Mouse (Mus musculus): ENCODE measurements around the gene Chit1. TPM values are rescaled to one million over a fixed set of nuclear protein-coding genes. Genes with fewer than 3 reads are reported as not detected.
A peak's percentile ranks its signal among the peaks of the same experiment; 100 is the strongest.

Gene Chit1
- total RNA-seq, 1 experiment: 0.13 TPM

- no peaks in the 10 kb centered on the region for H3K9me3 ChIP-seq (ENCODE audit: control insufficient read depth, insufficient read depth, low read depth, low read length)
- in situ Hi-C loops (cut with MboI; ENCODE audit: low sequenced_read_pairs in 2 of 2, unreplicated experiment in 2 of 2): no loop called here
- peak overlapping the region; percentile 35 to 40 for H3K4me3 ChIP-seq (ENCODE audit: insufficient read depth in 1 of 2, low read depth in 1 of 2, low read length in 2 of 2, poor library complexity in 1 of 2, severe bottlenecking in 1 of 2)
Observed at GRCm38 (mm10) chr1:134063773-134064125, 47.3 kb upstream of the Chit1 start.

DNA sequence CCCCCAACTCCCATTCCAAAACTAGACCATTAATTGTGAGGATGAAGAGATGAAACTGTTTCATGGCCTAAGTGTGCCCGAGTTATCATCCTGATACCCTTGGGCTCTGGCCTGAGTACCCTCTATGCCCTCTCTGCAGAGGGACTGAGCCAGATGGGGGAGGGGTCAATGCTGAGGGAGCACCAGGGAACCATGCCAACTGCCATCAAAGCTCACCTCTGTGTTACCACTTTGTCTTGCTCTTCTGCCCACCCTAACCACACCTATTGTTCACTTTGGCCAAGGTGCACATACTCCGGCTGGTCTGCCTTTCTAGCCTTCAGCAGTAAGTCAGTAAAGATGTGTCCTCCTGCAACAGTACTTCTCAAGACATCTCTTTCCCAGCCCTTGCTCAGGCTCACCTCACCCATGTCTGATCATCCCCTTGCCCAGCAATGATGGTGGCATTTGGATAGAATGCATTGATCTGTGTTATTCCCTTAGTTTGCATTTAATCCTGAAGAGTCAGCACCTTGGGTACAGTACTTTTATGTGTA lies 46.7 kb upstream of the Chit1 start:
- no peaks in the 10 kb centered on the region for H3K9me3 ChIP-seq (ENCODE audit: control insufficient read depth, insufficient read depth, low read depth, low read length)
- no peak overlapping the region for H3K27ac ChIP-seq (ENCODE audit: insufficient read depth, low read depth, low read length, poor library complexity, severe bottlenecking)
- in situ Hi-C loops (cut with MboI; ENCODE audit: low sequenced_read_pairs in 2 of 2, unreplicated experiment in 2 of 2): no loop called here
- H3K9ac ChIP-seq (ENCODE audit: insufficient read depth, low read depth, low read length, poor library complexity, severe bottlenecking): no peak overlapping the region
- H3K4me1 ChIP-seq (ENCODE audit: control insufficient read depth in 2 of 2, insufficient read depth in 2 of 2, low read length in 2 of 2, poor library complexity in 1 of 2): peaks cover 11 to 17% of the 10 kb centered on the region in 2 experiments
- no peaks in the 10 kb centered on the region for H3K36me3 ChIP-seq (ENCODE audit: control insufficient read depth, insufficient read depth, low read length, poor library complexity, severe bottlenecking)
- TF ChIP-seq CHD2 (IDR thresholded peaks at IDR 0.05; ENCODE audit: low read depth, low read length) (no peak), ZNF384 (IDR thresholded peaks at IDR 0.05; ENCODE audit: low read depth, low read length) (no peak), MAFK (IDR thresholded peaks at IDR 0.05; ENCODE audit: insufficient read depth, low read depth, low read length) (no peak), ZC3H11A (IDR thresholded peaks at IDR 0.05; ENCODE audit: borderline replicate concordance, low read depth, low read length) (no peak), HCFC1 (IDR thresholded peaks at IDR 0.05; ENCODE audit: borderline replicate concordance, insufficient read depth, low read length) (no peak)
- DNase-seq (ENCODE audit: low read depth, low spot score): no peak
- no peak overlapping the region for H3K4me3 ChIP-seq (ENCODE audit: insufficient read depth in 1 of 2, low read depth in 1 of 2, low read length in 2 of 2, poor library complexity in 1 of 2, severe bottlenecking in 1 of 2)

More at GRCm38 (mm10) chr1:134063773-134064125, 47.3 kb upstream of the Chit1 start:
- Histone ChIP-seq H3K36me3 (ENCODE audit: control insufficient read depth, insufficient read depth, low read length, poor library complexity, severe bottlenecking) (no peaks in the 10 kb centered on the region), H3K9ac (ENCODE audit: insufficient read depth, low read depth, low read length, poor library complexity, severe bottlenecking) (peak overlapping the region; percentile 30), H3K27ac (ENCODE audit: insufficient read depth, low read depth, low read length, poor library complexity, severe bottlenecking) (peak overlapping the region; percentile 60), H3K4me1 (ENCODE audit: control insufficient read depth in 2 of 2, insufficient read depth in 2 of 2, low read length in 2 of 2, poor library complexity in 1 of 2) (peaks cover 11 to 17% of the 10 kb centered on the region in 2 experiments)
- no peak for DNase-seq (ENCODE audit: low read depth, low spot score)
- TF ChIP-seq HCFC1 (IDR thresholded peaks at IDR 0.05; ENCODE audit: borderline replicate concordance, insufficient read depth, low read length): no peak
- TF ChIP-seq ZC3H11A (IDR thresholded peaks at IDR 0.05; ENCODE audit: borderline replicate concordance, low read depth, low read length): no peak
- TF ChIP-seq ZNF384 (IDR thresholded peaks at IDR 0.05; ENCODE audit: low read depth, low read length): no peak
- TF ChIP-seq MAFK (IDR thresholded peaks at IDR 0.05; ENCODE audit: insufficient read depth, low read depth, low read length): no peak
- TF ChIP-seq CHD2 (IDR thresholded peaks at IDR 0.05; ENCODE audit: low read depth, low read length): no peak

DNA sequence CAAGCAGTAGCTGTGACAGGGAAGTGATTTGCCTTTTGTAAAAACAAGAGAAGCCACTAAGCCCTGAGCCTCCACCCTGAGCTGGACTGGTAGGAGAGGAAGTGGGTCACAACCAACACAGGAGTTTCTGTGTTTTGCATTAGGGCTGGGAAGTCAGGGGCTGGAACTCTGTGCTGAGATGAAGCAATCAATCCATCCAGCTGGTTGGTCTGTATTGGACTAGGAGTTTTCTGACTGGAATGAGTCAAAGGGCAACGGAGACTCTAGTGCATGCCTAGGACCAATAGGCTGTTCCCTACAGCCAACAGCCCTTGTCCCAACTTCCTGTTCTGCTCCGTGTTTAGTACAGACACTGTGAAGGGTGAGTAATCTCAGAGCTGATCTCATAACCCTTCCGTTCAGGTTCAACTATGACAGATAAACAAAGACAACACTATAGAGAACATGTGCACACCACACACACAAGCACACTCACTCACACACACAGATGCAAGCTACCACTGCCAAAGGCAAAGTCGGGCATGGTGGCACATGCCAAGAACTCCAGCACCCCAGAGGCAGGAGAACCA lies 45.7 kb upstream of the Chit1 start:
- TF ChIP-seq HCFC1 (IDR thresholded peaks at IDR 0.05; ENCODE audit: borderline replicate concordance, insufficient read depth, low read length): no peak
- TF ChIP-seq ZNF384 (IDR thresholded peaks at IDR 0.05; ENCODE audit: low read depth, low read length): no peak
- TF ChIP-seq ZC3H11A (IDR thresholded peaks at IDR 0.05; ENCODE audit: borderline replicate concordance, low read depth, low read length): no peak
- TF ChIP-seq MAFK (IDR thresholded peaks at IDR 0.05; ENCODE audit: insufficient read depth, low read depth, low read length): no peak
- no peak for TF ChIP-seq CHD2 (IDR thresholded peaks at IDR 0.05; ENCODE audit: low read depth, low read length)
- no peaks in the 10 kb centered on the region for H3K9me3 ChIP-seq (ENCODE audit: control insufficient read depth, insufficient read depth, low read depth, low read length)
- no peaks in the 10 kb centered on the region for H3K36me3 ChIP-seq (ENCODE audit: control insufficient read depth, insufficient read depth, low read length, poor library complexity, severe bottlenecking)
- no peak overlapping the region for H3K4me3 ChIP-seq (ENCODE audit: insufficient read depth in 1 of 2, low read depth in 1 of 2, low read length in 2 of 2, poor library complexity in 1 of 2, severe bottlenecking in 1 of 2)
- H3K27ac ChIP-seq (ENCODE audit: insufficient read depth, low read depth, low read length, poor library complexity, severe bottlenecking): no peak overlapping the region
- peaks cover 12 to 14% of the 10 kb centered on the region in 2 experiments for H3K4me1 ChIP-seq (ENCODE audit: control insufficient read depth in 2 of 2, insufficient read depth in 2 of 2, low read length in 2 of 2, poor library complexity in 1 of 2)
- in situ Hi-C loops (cut with MboI; ENCODE audit: low sequenced_read_pairs in 2 of 2, unreplicated experiment in 2 of 2): no loop called here
- no peak for DNase-seq (ENCODE audit: low read depth, low spot score)
- H3K9ac ChIP-seq (ENCODE audit: insufficient read depth, low read depth, low read length, poor library complexity, severe bottlenecking): no peak overlapping the region

GRCm38 (mm10) chr1:134066554-134066953 lies 44.5 kb upstream of the Chit1 start:
- no peak for DNase-seq (ENCODE audit: low read depth, low spot score)
- peaks cover 9 to 16% of the 10 kb centered on the region in 2 experiments for H3K4me1 ChIP-seq (ENCODE audit: control insufficient read depth in 2 of 2, insufficient read depth in 2 of 2, low read length in 2 of 2, poor library complexity in 1 of 2)
- no peak overlapping the region for H3K27ac ChIP-seq (ENCODE audit: insufficient read depth, low read depth, low read length, poor library complexity, severe bottlenecking)
- no peak overlapping the region for H3K4me3 ChIP-seq (ENCODE audit: insufficient read depth in 1 of 2, low read depth in 1 of 2, low read length in 2 of 2, poor library complexity in 1 of 2, severe bottlenecking in 1 of 2)
- TF ChIP-seq CHD2 (IDR thresholded peaks at IDR 0.05; ENCODE audit: low read depth, low read length) (no peak), HCFC1 (IDR thresholded peaks at IDR 0.05; ENCODE audit: borderline replicate concordance, insufficient read depth, low read length) (no peak), MAFK (IDR thresholded peaks at IDR 0.05; ENCODE audit: insufficient read depth, low read depth, low read length) (no peak), ZC3H11A (IDR thresholded peaks at IDR 0.05; ENCODE audit: borderline replicate concordance, low read depth, low read length) (no peak), ZNF384 (IDR thresholded peaks at IDR 0.05; ENCODE audit: low read depth, low read length) (no peak)
- H3K9ac ChIP-seq (ENCODE audit: insufficient read depth, low read depth, low read length, poor library complexity, severe bottlenecking): no peak overlapping the region
- H3K36me3 ChIP-seq (ENCODE audit: control insufficient read depth, insufficient read depth, low read length, poor library complexity, severe bottlenecking): no peaks in the 10 kb centered on the region
- in situ Hi-C loops (cut with MboI; ENCODE audit: low sequenced_read_pairs in 2 of 2, unreplicated experiment in 2 of 2): no loop called here
- H3K9me3 ChIP-seq (ENCODE audit: control insufficient read depth, insufficient read depth, low read depth, low read length): no peaks in the 10 kb centered on the region
